Mouse (Mus musculus): ENCODE results near the gene Lgr4. TPM values are rescaled to one million over a fixed set of nuclear protein-coding genes. Genes with fewer than 3 reads are reported as not detected.

The Lgr4 gene
- polyA plus RNA-seq, 1 experiment: 3.8 TPM

DNA sequence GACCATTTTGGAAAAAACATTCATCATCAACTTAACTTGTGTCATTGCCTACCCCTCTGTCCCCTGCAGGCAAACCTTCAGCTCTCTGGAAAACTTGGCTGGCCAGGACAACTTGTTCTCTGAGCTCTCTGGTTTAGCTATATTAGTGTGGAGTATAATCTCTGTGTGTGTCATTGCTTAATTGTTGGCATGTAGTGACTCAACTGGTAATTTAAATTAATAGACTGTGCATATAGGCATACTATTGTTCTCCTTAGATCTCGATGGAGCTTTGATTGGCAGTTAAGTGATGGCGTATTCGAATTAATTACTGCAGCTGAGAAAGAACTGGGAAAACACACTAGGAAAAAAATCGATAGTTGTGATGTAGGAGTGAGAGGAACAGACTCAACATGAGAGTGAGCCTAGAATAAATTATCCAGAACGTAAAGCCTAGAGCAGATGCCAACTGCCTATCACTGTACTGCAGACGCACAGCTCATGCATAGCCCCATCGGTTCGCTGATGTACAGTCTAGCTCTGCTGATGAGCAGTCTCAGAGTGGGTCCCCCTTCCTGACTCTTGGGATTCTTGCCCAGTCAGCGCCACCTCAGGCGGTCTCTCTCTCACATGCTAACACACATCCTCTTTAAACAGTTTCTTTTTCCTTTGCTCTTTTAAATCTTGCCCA is 35.7 kb downstream of the Lgr4 start:
- H3K36me3 ChIP-seq (ENCODE audit: control insufficient read depth, insufficient read depth): no peaks in the 10 kb centered on the region
- no peak overlapping the region for H3ac ChIP-seq (ENCODE audit: control insufficient read depth, insufficient read length)
- no peaks in the 10 kb centered on the region for H3K27me3 ChIP-seq (ENCODE audit: control insufficient read depth, insufficient read depth, insufficient read length)
- peaks cover 46% of the 10 kb centered on the region for H3K79me2 ChIP-seq (ENCODE audit: control insufficient read depth, insufficient read depth)
- H3K4me3 ChIP-seq: no peak overlapping the region
- no peak overlapping the region for H3K4me2 ChIP-seq (ENCODE audit: low read depth)
- TF ChIP-seq SRF (IDR thresholded peaks at IDR 0.05; ENCODE audit: control insufficient read depth, insufficient read length, low read depth): no peak

GRCm38 (mm10) chr2:109953893-109954292 is 36.4 kb downstream of the Lgr4 start:
- TF ChIP-seq CEBPB (IDR thresholded peaks at IDR 0.05; ENCODE audit: insufficient read depth, poor library complexity, severe bottlenecking): no peak
- peaks cover 48% of the 10 kb centered on the region for H3K79me2 ChIP-seq (ENCODE audit: control insufficient read depth, insufficient read depth)
- no peak overlapping the region for H3K4me2 ChIP-seq (ENCODE audit: low read depth)
- H3ac ChIP-seq (ENCODE audit: control insufficient read depth, insufficient read length): no peak overlapping the region
- no peaks in the 10 kb centered on the region for H3K36me3 ChIP-seq (ENCODE audit: control insufficient read depth, insufficient read depth)
- H3K27me3 ChIP-seq (ENCODE audit: control insufficient read depth, insufficient read depth, insufficient read length): no peaks in the 10 kb centered on the region
- no peak overlapping the region for H3K4me3 ChIP-seq

DNA sequence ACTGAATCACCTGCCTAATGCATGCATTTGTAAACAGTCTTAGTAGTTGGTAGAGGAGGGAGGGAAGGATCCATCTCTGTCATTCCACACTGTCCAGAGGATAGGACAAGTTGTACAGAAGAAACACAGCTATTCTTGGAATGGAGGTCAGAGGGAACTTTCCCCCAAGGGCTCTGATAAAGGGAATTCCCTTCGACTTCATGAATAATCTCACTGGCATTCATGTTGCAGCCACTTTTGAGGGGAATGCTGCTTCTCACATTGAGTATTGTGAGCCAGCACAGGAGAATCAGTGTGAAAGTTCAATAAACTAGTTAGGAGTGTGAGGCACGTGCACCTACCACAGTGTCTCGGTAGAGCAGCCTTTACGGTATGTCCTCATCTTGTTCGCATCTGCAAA is 37.6 kb downstream of the Lgr4 start:
- H3K27me3 ChIP-seq (ENCODE audit: control insufficient read depth, insufficient read depth, insufficient read length): no peaks in the 10 kb centered on the region
- H3K4me2 ChIP-seq (ENCODE audit: low read depth): no peak overlapping the region
- no peaks in the 10 kb centered on the region for H3K36me3 ChIP-seq (ENCODE audit: control insufficient read depth, insufficient read depth)

GRCm38 (mm10) chr2:109955910-109956309 is 38.5 kb downstream of the Lgr4 start:
- H3K27me3 ChIP-seq (ENCODE audit: control insufficient read depth, insufficient read depth, insufficient read length): no peaks in the 10 kb centered on the region
- TF ChIP-seq USF1 (IDR thresholded peaks at IDR 0.05; ENCODE audit: low read depth) (no peak), CEBPB (IDR thresholded peaks at IDR 0.05; ENCODE audit: insufficient read depth, poor library complexity, severe bottlenecking) (no peak), E2F4 (IDR thresholded peaks at IDR 0.05; ENCODE audit: insufficient read depth) (no peak), POLR2A (IDR thresholded peaks at IDR 0.05; ENCODE audit: insufficient read length, low read depth) (no peak), TCF12 (IDR thresholded peaks at IDR 0.05; ENCODE audit: insufficient read depth, poor library complexity, severe bottlenecking) (no peak), SRF (IDR thresholded peaks at IDR 0.05; ENCODE audit: control insufficient read depth, insufficient read length, low read depth) (no peak)
- no peak overlapping the region for H3K4me2 ChIP-seq (ENCODE audit: low read depth)
- no peak overlapping the region for H3ac ChIP-seq (ENCODE audit: control insufficient read depth, insufficient read length)
- H3K4me3 ChIP-seq: no peak overlapping the region
- no peaks in the 10 kb centered on the region for H3K36me3 ChIP-seq (ENCODE audit: control insufficient read depth, insufficient read depth)
- peaks cover 51% of the 10 kb centered on the region for H3K79me2 ChIP-seq (ENCODE audit: control insufficient read depth, insufficient read depth)

More for the DNA sequence above, 37.6 kb downstream of the Lgr4 start:
- H3K79me2 ChIP-seq (ENCODE audit: control insufficient read depth, insufficient read depth): peaks cover 48% of the 10 kb centered on the region
- TF ChIP-seq POLR2A (IDR thresholded peaks at IDR 0.05; ENCODE audit: insufficient read length, low read depth): no peak
- TF ChIP-seq SRF (IDR thresholded peaks at IDR 0.05; ENCODE audit: control insufficient read depth, insufficient read length, low read depth): no peak
- no peak for TF ChIP-seq POLR2AphosphoS2 (IDR thresholded peaks at IDR 0.05; ENCODE audit: insufficient read length, low read depth)
- no peak for TF ChIP-seq MYOG (IDR thresholded peaks at IDR 0.05; ENCODE audit: control insufficient read depth in 1 of 3, insufficient read depth in 1 of 3, insufficient read length in 2 of 3, low read depth in 2 of 3)
- TF ChIP-seq TCF3 (IDR thresholded peaks at IDR 0.05; ENCODE audit: insufficient read length, low read depth): no peak
- TF ChIP-seq USF1 (IDR thresholded peaks at IDR 0.05; ENCODE audit: low read depth): no peak
- TF ChIP-seq TCF12 (IDR thresholded peaks at IDR 0.05; ENCODE audit: insufficient read depth, poor library complexity, severe bottlenecking): no peak
- no peak for TF ChIP-seq E2F4 (IDR thresholded peaks at IDR 0.05; ENCODE audit: insufficient read depth)
- TF ChIP-seq CEBPB (IDR thresholded peaks at IDR 0.05; ENCODE audit: insufficient read depth, poor library complexity, severe bottlenecking): no peak
- TF ChIP-seq REST (IDR thresholded peaks at IDR 0.05; ENCODE audit: insufficient read depth, insufficient read length): no peak
- TF ChIP-seq MYOD1 (IDR thresholded peaks at IDR 0.05; ENCODE audit: control insufficient read depth in 1 of 3, insufficient read length in 2 of 3, low read depth in 2 of 3): no peak
- TF ChIP-seq MAX (IDR thresholded peaks at IDR 0.05; ENCODE audit: low read depth): no peak
- H3K4me3 ChIP-seq: no peak overlapping the region
- no peak overlapping the region for H3ac ChIP-seq (ENCODE audit: control insufficient read depth, insufficient read length)

DNA sequence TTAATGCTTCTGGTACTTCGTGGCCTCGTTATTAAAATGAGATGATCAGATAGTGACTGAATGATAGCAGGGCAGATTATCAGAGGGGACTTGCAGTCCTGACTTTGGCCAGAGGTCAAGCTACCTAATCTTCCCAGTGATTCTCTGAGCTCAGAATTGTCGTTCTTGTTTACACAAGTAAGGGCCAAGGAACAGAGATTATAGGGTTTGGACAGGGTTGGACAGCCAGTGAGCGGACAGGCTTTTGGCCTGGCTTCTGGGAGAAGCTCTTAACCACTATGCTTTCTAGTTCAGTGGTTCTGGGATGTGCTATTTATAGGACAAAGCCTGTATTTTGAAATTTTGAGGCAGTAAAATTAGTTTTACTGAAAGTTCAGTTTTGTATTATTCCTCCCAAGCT is 39.3 kb downstream of the Lgr4 start:
- no peaks in the 10 kb centered on the region for H3K27me3 ChIP-seq (ENCODE audit: control insufficient read depth, insufficient read depth, insufficient read length)
- H3K79me2 ChIP-seq (ENCODE audit: control insufficient read depth, insufficient read depth): peaks cover 54% of the 10 kb centered on the region
- no peak for TF ChIP-seq MAX (IDR thresholded peaks at IDR 0.05; ENCODE audit: low read depth)
- no peak for TF ChIP-seq POLR2A (IDR thresholded peaks at IDR 0.05; ENCODE audit: insufficient read length, low read depth)
- TF ChIP-seq USF1 (IDR thresholded peaks at IDR 0.05; ENCODE audit: low read depth): no peak
- no peak for TF ChIP-seq TCF12 (IDR thresholded peaks at IDR 0.05; ENCODE audit: insufficient read depth, poor library complexity, severe bottlenecking)
- TF ChIP-seq MYOD1 (IDR thresholded peaks at IDR 0.05; ENCODE audit: control insufficient read depth in 1 of 3, insufficient read length in 2 of 3, low read depth in 2 of 3): no peak
- TF ChIP-seq TCF3 (IDR thresholded peaks at IDR 0.05; ENCODE audit: insufficient read length, low read depth): no peak
- TF ChIP-seq REST (IDR thresholded peaks at IDR 0.05; ENCODE audit: insufficient read depth, insufficient read length): no peak
- TF ChIP-seq POLR2AphosphoS2 (IDR thresholded peaks at IDR 0.05; ENCODE audit: insufficient read length, low read depth): no peak
- TF ChIP-seq CEBPB (IDR thresholded peaks at IDR 0.05; ENCODE audit: insufficient read depth, poor library complexity, severe bottlenecking): no peak
- no peak for TF ChIP-seq MYOG (IDR thresholded peaks at IDR 0.05; ENCODE audit: control insufficient read depth in 1 of 3, insufficient read depth in 1 of 3, insufficient read length in 2 of 3, low read depth in 2 of 3)
- TF ChIP-seq E2F4 (IDR thresholded peaks at IDR 0.05; ENCODE audit: insufficient read depth): no peak
- TF ChIP-seq SRF (IDR thresholded peaks at IDR 0.05; ENCODE audit: control insufficient read depth, insufficient read length, low read depth): no peak
- no peak overlapping the region for H3K4me2 ChIP-seq (ENCODE audit: low read depth)
- H3ac ChIP-seq (ENCODE audit: control insufficient read depth, insufficient read length): no peak overlapping the region
- H3K4me3 ChIP-seq: no peak overlapping the region
- no peaks in the 10 kb centered on the region for H3K36me3 ChIP-seq (ENCODE audit: control insufficient read depth, insufficient read depth)
